Mouse (Mus musculus): Measurements from ENCODE around the gene Kcnq5. TPM values are rescaled to one million over a fixed set of nuclear protein-coding genes. Genes with fewer than 3 reads are reported as not detected.

The Kcnq5 gene
- polyA plus RNA-seq, 1 experiment from 2014 or later, result 0.89 TPM

DNA sequence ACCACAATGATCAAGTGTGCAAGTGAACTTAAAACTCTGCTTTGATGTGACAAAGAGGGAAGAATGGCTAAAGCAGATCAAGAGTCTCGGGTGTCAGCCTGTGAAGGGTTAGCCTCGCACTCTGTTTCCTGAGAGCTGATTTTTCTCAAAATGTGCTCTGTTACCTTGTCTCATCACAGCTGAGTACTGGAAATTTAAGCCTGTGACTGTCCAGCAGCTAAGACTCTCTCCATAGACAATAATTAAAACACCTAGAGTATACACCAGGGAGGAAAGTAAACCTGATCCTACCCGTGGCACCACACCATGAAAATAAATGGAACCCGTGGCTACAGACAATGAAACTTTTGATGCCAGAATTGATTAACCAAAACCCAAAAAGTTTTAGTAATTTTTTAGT is 90.9 kb downstream of the Kcnq5 start:
- H3K4me2 ChIP-seq (ENCODE audit: low read depth, low read length), result no peak overlapping the region
- H3K9me3 ChIP-seq (ENCODE audit: control insufficient read depth, low read length), result no peaks in the 10 kb centered on the region
- H3K36me3 ChIP-seq (ENCODE audit: control insufficient read depth, insufficient read depth, low read length), result no peaks in the 10 kb centered on the region
- ATAC-seq, result no peak
- H3K4me1 ChIP-seq (ENCODE audit: control insufficient read depth, insufficient read depth, low read length), result no peaks in the 10 kb centered on the region
- H3K27me3 ChIP-seq (replicated peaks; ENCODE audit: control insufficient read depth, insufficient read depth, low read length), result no peaks in the 10 kb centered on the region
- H3K27ac ChIP-seq (ENCODE audit: low read length), result no peak overlapping the region
- H3K9ac ChIP-seq (ENCODE audit: low read depth, low read length), result no peak overlapping the region
- WGBS, result 64% methylated on average over 4 of the region's 4 CpGs
- no peak overlapping the region for H3K4me3 ChIP-seq (ENCODE audit: low read length)

DNA sequence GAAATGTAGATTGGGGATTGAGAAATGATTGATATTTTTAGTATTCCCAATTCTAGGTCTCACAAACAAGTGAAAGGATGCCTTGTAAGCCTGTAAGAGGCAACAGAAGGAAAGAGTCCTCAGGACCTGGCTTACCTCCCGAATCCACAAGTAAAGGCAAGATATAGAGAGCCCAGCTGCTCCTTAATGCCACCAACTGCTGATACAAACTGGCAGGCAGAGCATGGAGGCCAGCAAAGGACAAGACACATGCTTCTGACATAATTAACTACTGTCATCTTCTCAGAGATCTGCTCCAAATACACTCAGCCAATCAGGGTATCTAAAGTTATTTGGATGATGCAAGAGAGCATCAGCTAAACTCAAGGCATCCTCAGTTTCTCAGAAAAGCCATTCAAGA is 93.3 kb downstream of the Kcnq5 start:
- Histone ChIP-seq H3K27ac (ENCODE audit: low read length) (no peak overlapping the region), H3K4me3 (ENCODE audit: low read length) (no peak overlapping the region), H3K4me1 (ENCODE audit: control insufficient read depth, insufficient read depth, low read length) (no peaks in the 10 kb centered on the region), H3K27me3 (replicated peaks; ENCODE audit: control insufficient read depth, insufficient read depth, low read length) (no peaks in the 10 kb centered on the region), H3K36me3 (ENCODE audit: control insufficient read depth, insufficient read depth, low read length) (no peaks in the 10 kb centered on the region), H3K9ac (ENCODE audit: low read depth, low read length) (no peak overlapping the region), H3K4me2 (ENCODE audit: low read depth, low read length) (no peak overlapping the region), H3K9me3 (ENCODE audit: control insufficient read depth, low read length) (no peaks in the 10 kb centered on the region)
- WGBS, result 72% methylated on average over 1 of the region's 1 CpGs
- no peak for ATAC-seq

DNA sequence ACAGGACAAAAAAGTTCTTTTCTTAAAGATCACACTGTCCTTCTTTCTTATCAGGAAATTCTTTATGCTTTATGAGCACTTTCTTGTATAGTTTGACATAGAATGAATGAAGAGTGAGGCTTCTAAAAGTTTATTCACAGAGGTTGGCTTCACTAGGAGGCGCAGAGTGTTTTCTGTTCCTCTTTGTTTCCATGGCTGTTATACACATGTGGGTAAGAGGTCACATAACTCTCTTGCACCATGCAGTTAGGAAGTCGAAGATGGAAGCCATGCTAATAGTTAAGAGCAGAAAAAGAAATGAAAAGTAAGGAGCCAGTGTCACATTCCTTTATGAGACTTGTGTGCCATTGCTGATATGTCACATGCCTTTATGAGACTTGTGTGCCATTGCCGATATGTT is 105.3 kb downstream of the Kcnq5 start:
- 68% methylated on average over 3 of the region's 3 CpGs for WGBS
- Histone ChIP-seq H3K4me1 (ENCODE audit: control insufficient read depth, insufficient read depth, low read length) (no peaks in the 10 kb centered on the region), H3K4me3 (ENCODE audit: low read length) (no peak overlapping the region), H3K27me3 (replicated peaks; ENCODE audit: control insufficient read depth, insufficient read depth, low read length) (no peaks in the 10 kb centered on the region), H3K4me2 (ENCODE audit: low read depth, low read length) (no peak overlapping the region), H3K9ac (ENCODE audit: low read depth, low read length) (no peak overlapping the region), H3K9me3 (ENCODE audit: control insufficient read depth, low read length) (no peaks in the 10 kb centered on the region), H3K36me3 (ENCODE audit: control insufficient read depth, insufficient read depth, low read length) (no peaks in the 10 kb centered on the region), H3K27ac (ENCODE audit: low read length) (no peak overlapping the region)
- ATAC-seq, result no peak

DNA sequence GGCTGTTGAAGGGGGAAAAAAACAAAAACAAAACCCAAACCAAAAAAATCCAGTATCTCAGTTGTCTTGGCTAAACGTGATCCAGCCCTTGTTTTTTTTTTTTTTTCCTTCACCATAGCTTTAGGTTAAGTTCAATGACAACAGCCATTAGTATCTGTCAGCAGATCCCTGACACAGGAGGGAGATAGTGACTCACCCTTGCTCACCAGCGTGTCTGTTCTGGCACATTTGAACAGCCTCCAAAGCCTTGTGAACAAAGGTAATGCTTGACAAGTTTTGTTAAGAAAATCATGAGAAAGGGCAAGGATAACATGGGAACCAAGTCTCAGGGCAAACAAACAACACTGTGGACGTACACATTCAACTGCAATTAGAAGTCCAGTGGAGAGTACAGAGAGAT is 123.2 kb downstream of the Kcnq5 start:
- Histone ChIP-seq H3K36me3 (ENCODE audit: control insufficient read depth, insufficient read depth, low read length) (no peaks in the 10 kb centered on the region), H3K27me3 (replicated peaks; ENCODE audit: control insufficient read depth, insufficient read depth, low read length) (no peaks in the 10 kb centered on the region), H3K9me3 (ENCODE audit: control insufficient read depth, low read length) (no peaks in the 10 kb centered on the region), H3K4me2 (ENCODE audit: low read depth, low read length) (no peak overlapping the region), H3K27ac (ENCODE audit: low read length) (no peak overlapping the region), H3K4me3 (ENCODE audit: low read length) (no peak overlapping the region), H3K4me1 (ENCODE audit: control insufficient read depth, insufficient read depth, low read length) (no peaks in the 10 kb centered on the region), H3K9ac (ENCODE audit: low read depth, low read length) (no peak overlapping the region)
- 34% methylated on average over 3 of the region's 3 CpGs for WGBS
- ATAC-seq, result no peak

DNA sequence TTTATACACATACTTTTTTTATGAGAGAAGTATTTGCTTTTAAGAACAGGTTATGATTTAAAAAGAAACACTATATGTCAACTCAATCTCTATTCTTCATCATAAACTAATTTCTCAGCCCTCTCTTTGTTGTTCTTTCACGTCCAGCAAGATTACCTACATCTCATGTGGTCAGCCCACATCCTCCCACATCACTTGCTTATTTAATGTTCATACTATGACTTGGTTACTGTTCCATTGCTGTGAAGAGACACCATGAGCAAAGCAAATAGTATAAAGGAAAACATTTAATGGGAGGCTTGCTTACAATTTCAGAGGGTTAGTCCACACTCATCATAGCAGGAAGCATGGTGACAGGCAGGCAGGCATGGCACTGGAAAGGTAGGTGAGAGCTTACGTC is 124.4 kb downstream of the Kcnq5 start:
- 81% methylated on average over 2 of the region's 2 CpGs for WGBS
- no peaks in the 10 kb centered on the region for H3K36me3 ChIP-seq (ENCODE audit: control insufficient read depth, insufficient read depth, low read length)
- no peak overlapping the region for H3K4me3 ChIP-seq (ENCODE audit: low read length)
- H3K4me1 ChIP-seq (ENCODE audit: control insufficient read depth, insufficient read depth, low read length), result no peaks in the 10 kb centered on the region
- H3K4me2 ChIP-seq (ENCODE audit: low read depth, low read length), result no peak overlapping the region
- H3K9me3 ChIP-seq (ENCODE audit: control insufficient read depth, low read length), result no peaks in the 10 kb centered on the region
- H3K9ac ChIP-seq (ENCODE audit: low read depth, low read length), result no peak overlapping the region
- H3K27ac ChIP-seq (ENCODE audit: low read length), result no peak overlapping the region
- ATAC-seq, result no peak
- H3K27me3 ChIP-seq (replicated peaks; ENCODE audit: control insufficient read depth, insufficient read depth, low read length), result no peaks in the 10 kb centered on the region

DNA sequence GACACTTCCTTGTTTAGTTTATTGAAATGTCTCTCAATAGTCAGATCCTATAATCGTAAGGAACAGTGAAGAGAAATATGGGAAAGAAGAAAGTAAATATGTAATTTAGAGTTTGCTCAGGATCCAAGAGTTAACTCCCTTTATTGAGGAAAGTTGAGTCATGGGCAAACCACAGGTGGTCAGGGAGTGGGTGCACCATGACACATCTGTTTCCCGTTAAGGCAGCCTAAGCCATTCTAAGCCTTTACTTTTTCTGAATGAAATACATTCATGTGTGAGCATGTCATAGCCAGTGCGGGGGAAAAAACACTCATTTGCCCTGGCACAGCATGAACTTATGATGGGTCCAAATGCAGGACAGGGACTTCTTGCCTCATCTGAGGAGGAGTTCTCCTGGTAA is 125.4 kb downstream of the Kcnq5 start:
- no peak overlapping the region for H3K9ac ChIP-seq (ENCODE audit: low read depth, low read length)
- H3K27ac ChIP-seq (ENCODE audit: low read length), result no peak overlapping the region
- no peak overlapping the region for H3K4me2 ChIP-seq (ENCODE audit: low read depth, low read length)
- no peaks in the 10 kb centered on the region for H3K4me1 ChIP-seq (ENCODE audit: control insufficient read depth, insufficient read depth, low read length)
- no peaks in the 10 kb centered on the region for H3K9me3 ChIP-seq (ENCODE audit: control insufficient read depth, low read length)
- H3K4me3 ChIP-seq (ENCODE audit: low read length), result no peak overlapping the region
- WGBS, result 75% methylated on average over 3 of the region's 3 CpGs
- no peak for ATAC-seq
- H3K36me3 ChIP-seq (ENCODE audit: control insufficient read depth, insufficient read depth, low read length), result no peaks in the 10 kb centered on the region
- no peaks in the 10 kb centered on the region for H3K27me3 ChIP-seq (replicated peaks; ENCODE audit: control insufficient read depth, insufficient read depth, low read length)

DNA sequence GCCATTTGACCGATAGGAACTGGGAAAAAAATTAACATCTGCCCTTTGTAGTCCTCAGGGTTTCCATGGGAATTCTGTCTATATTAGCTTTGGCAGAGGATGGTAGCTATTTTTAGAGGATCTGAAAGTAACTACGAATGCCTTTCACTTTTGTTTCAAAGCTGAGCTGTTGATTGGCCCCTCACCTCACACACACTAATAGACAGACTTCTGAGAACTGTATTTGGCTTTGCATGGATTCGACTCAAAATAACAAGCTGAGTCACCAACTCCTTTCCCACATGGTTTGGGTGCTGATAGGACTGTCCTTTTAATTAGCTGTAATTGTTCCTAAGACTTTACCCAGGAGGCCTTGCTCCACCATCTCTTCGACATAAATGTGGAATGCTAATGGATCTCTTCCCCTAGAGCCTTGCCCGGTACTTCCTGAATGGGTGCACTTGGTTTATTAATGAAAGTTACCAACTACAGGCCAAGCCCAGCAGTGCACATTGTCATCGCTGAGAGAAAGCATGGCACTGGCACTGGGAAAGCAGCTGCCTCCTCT is 131.8 kb downstream of the Kcnq5 start:
- Histone ChIP-seq H3K4me3 (ENCODE audit: low read length) (no peak overlapping the region), H3K4me2 (ENCODE audit: low read depth, low read length) (no peak overlapping the region), H3K9me3 (ENCODE audit: control insufficient read depth, low read length) (no peaks in the 10 kb centered on the region), H3K27me3 (replicated peaks; ENCODE audit: control insufficient read depth, insufficient read depth, low read length) (no peaks in the 10 kb centered on the region), H3K36me3 (ENCODE audit: control insufficient read depth, insufficient read depth, low read length) (no peaks in the 10 kb centered on the region), H3K4me1 (ENCODE audit: control insufficient read depth, insufficient read depth, low read length) (no peaks in the 10 kb centered on the region), H3K9ac (ENCODE audit: low read depth, low read length) (no peak overlapping the region), H3K27ac (ENCODE audit: low read length) (no peak overlapping the region)
- WGBS, result 75% methylated on average over 6 of the region's 6 CpGs
- ATAC-seq, result no peak

DNA sequence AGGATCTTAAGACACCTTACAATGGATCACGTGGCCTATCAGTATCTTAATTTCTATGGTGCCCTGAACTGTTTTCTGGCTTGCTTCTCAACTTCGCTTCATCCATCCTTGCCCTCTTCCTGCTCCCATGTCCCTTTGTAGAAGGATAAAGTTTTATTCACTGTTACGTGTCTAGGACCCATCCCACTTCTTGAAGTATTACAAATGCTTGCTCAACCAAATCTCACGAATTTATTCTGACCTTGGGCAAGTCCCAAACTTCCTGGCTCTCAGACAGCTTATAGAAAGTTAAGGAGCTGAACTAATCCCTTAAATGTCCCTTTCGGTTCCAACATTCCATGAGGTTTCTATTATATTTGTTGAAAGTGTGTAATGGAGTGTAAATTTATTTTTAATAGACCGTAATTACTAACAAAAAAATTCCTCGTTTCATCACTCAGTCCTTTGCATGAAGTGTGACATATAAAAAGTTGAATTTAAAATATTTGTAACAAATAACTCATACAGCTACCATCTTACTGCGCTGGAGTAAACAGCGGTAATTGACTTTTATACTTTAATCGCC is 141.6 kb downstream of the Kcnq5 start:
- 80% methylated on average over 10 of the region's 10 CpGs for WGBS
- Histone ChIP-seq H3K9me3 (ENCODE audit: control insufficient read depth, low read length) (no peaks in the 10 kb centered on the region), H3K27ac (ENCODE audit: low read length) (no peak overlapping the region), H3K4me3 (ENCODE audit: low read length) (no peak overlapping the region), H3K9ac (ENCODE audit: low read depth, low read length) (no peak overlapping the region), H3K4me1 (ENCODE audit: control insufficient read depth, insufficient read depth, low read length) (no peaks in the 10 kb centered on the region), H3K4me2 (ENCODE audit: low read depth, low read length) (no peak overlapping the region), H3K36me3 (ENCODE audit: control insufficient read depth, insufficient read depth, low read length) (no peaks in the 10 kb centered on the region), H3K27me3 (replicated peaks; ENCODE audit: control insufficient read depth, insufficient read depth, low read length) (no peaks in the 10 kb centered on the region)
- no peak for ATAC-seq

DNA sequence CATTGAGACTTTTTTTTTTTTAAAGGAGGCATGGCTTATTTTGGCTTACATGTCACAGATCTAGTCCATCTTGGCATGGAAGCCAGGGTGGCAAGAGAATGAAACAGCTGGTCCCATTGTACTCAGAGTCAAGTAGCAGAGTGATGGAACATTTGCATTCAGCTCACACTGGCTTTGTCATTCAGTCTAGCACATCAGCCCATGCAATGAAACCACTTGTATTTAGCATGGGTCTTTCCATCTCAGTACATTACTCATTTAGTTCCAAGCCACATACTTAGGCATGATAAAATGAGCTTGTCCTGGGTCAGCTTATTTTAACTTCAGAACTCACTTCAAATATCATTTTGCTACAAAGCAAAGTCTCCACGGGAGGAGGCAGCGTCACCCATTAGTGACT is 156.7 kb downstream of the Kcnq5 start:
- H3K9me3 ChIP-seq (ENCODE audit: control insufficient read depth, low read length), result no peaks in the 10 kb centered on the region
- WGBS, result 87% methylated on average over 2 of the region's 2 CpGs
- H3K27me3 ChIP-seq (replicated peaks; ENCODE audit: control insufficient read depth, insufficient read depth, low read length), result no peaks in the 10 kb centered on the region
- no peak overlapping the region for H3K27ac ChIP-seq (ENCODE audit: low read length)
- H3K36me3 ChIP-seq (ENCODE audit: control insufficient read depth, insufficient read depth, low read length), result no peaks in the 10 kb centered on the region
- ATAC-seq, result no peak
- no peaks in the 10 kb centered on the region for H3K4me1 ChIP-seq (ENCODE audit: control insufficient read depth, insufficient read depth, low read length)
- no peak overlapping the region for H3K9ac ChIP-seq (ENCODE audit: low read depth, low read length)
- no peak overlapping the region for H3K4me2 ChIP-seq (ENCODE audit: low read depth, low read length)
- no peak overlapping the region for H3K4me3 ChIP-seq (ENCODE audit: low read length)

DNA sequence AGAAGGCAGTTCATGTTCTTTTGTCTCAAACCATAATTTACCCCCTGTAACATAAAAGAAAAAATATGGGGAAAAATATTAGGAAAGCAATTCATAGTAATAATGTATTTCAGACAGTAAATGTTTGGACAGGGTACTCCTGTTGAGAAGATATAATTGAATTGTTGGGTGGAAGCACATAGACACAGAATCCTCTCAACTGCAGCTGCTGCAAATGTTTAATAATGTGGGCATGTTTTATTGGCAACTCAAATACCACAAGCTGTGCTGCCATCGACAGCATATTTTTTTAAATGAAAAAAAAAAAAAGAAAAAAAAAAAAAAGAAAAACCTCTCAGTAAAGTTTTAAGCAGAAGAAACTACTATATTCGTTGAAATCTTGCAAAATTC is 157.3 kb downstream of the Kcnq5 start:
- H3K27ac ChIP-seq (ENCODE audit: low read length), result no peak overlapping the region
- no peak overlapping the region for H3K9ac ChIP-seq (ENCODE audit: low read depth, low read length)
- no peak overlapping the region for H3K4me3 ChIP-seq (ENCODE audit: low read length)
- H3K36me3 ChIP-seq (ENCODE audit: control insufficient read depth, insufficient read depth, low read length), result no peaks in the 10 kb centered on the region
- no peaks in the 10 kb centered on the region for H3K4me1 ChIP-seq (ENCODE audit: control insufficient read depth, insufficient read depth, low read length)
- no peaks in the 10 kb centered on the region for H3K27me3 ChIP-seq (replicated peaks; ENCODE audit: control insufficient read depth, insufficient read depth, low read length)
- WGBS, result 72% methylated on average over 2 of the region's 2 CpGs
- no peak overlapping the region for H3K4me2 ChIP-seq (ENCODE audit: low read depth, low read length)
- H3K9me3 ChIP-seq (ENCODE audit: control insufficient read depth, low read length), result no peaks in the 10 kb centered on the region
- ATAC-seq, result no peak
